Mouse (Mus musculus): ENCODE results near the gene Olfm2. TPM values are rescaled to one million over a fixed set of nuclear protein-coding genes. Genes with fewer than 3 reads are reported as not detected.
"Not testable (repeated sequence)": the region's sequence is repeated elsewhere in the genome, so short reads cannot be mapped to it uniquely, and the experiment has no call there.

Gene Olfm2
- total RNA-seq, 2 experiments from 2014 or later = 0.50 to 1.2 TPM

DNA sequence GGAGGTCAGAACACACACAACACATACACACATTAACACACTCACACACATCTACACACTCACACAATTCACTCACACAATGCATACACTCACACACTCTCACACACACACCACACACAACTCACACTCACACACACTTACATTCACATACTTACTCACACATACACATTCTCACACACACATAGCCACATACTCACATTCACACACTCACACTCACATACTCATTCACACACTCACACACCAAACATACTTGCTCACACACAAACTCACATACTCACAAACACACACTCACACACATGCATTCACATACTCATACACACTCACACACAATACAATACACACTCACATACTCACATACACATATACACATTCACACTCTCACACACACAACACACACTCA is 40.7 kb downstream of the Olfm2 start:
- DNase-seq = no peak
- intact Hi-C loops (cut with DNase I) = no loop called here

DNA sequence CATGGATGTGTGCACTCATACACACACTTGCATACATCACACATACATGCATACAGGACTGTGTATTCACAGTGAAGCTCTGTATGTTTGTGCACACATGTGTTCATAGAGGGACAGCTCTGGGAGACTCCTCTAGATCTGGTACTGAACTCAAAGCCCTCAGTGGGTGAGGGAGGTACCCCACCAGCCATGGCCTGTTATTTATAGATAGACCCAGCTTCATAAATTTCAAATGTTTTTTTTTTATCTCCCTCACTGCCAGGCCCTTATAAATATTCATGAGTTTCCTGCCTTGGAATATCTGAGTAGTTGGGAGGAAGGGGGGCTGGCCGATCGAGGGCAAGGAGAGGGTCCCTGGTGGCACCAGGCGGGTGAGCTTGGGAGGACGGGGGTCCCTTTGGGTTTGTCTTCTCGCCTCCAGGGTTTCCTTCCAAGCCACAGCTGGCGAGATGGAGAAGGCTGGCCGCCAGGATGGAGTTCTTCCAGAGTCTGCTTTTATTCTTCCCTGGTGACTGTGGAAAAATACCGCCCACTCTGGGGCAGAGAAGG is 42.2 kb downstream of the Olfm2 start:
- intact Hi-C loops (cut with DNase I) = no loop called here
- DNase-seq = peak in 1 of 2 experiments; percentile 43

DNA sequence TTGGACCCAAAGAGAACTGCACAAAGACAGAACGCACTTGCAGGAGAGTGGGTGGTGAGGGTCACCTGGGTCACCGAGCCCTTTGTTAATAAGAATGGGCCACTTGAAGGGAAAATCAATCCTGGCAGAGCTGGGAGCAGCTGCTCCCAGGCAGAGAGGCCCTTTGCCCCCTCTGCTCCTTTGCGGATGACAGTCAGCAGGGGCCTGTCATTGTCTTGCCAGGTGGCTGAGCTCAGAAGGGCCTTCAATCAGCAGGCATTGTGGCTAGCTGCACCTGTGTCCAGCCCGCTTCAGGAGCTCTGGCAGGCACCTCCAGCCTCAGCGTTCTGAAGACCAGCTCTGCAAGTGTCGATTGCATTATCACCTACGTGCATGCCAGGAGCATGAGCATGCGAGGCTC is 48.7 kb downstream of the Olfm2 start:
- no peak for DNase-seq
- intact Hi-C loops (cut with DNase I) = no loop called here

DNA sequence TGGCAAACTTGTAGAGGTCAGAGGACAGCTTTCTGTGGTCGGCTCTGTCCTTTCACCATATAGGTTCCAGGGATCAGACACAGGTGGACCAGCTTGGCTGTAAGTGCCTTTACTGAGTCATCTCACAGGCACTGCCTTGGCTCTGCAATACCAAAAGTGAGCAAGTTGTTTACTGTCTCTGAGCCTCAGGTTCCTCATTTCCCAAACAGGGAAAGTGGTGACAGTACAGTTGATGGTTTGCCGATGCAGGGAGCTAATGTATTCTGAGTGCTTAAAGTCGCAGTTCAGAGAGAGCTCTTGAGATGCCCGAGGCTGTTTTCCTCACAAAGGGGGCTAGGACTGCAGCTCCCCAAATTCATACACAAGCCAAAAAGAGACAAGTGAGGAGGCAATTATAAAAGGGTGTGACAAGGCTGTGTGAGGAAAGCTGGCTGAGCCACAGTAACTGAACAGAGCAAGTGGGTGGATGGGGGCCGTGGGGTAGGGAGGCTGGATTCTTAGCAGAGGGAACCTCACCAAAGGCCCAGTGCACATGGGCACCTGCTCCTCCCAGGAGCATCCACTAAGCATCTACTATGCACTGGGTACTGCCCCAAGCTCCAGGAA is 49.9 kb downstream of the Olfm2 start:
- DNase-seq = no peak
- intact Hi-C loops (cut with DNase I) = no loop called here

DNA sequence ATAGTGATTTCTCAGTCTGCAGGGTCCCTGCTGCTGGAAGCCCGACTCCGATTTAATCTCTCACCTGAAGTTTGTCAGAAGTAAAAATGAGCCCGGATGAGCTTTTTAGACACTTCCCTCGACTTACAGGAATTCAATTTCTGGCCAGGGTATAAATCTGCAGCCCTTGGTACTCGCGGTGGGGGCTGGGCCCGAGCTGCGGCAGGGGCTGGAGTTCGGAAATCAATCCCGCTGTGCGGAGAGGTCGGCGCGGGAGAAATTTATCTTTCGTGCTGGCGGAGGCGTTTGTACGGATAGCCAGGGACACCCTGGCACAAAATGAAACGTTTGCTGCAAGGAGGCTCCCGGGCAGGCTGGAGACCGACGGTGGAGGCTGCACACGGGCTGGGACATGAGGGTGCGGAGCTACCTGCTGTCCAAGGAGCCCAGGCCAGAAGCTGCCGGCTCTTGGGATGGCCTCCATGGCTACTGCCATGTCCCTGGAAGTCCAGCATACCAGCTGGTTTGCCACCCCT is 51.4 kb downstream of the Olfm2 start:
- no peak for DNase-seq
- intact Hi-C loops (cut with DNase I) = no loop called here

DNA sequence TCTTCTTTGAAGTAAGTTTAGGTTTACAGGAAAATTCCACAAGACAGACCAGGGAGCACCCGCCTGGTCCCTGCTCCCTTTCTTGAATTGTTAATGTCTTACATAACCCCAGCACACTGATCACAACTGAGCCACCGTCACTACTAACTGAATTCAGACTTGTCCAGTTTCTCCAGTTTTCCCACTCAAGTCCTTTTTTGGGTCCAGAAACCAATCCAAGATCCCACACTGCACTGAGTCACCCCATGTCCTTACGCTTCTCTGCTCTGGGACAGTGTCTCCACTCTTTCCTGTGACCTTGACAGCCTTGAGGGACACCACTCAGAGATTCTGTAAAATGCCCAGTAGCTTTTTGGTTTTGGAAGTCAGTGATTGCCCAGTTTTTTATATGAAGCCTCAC is 53.3 kb downstream of the Olfm2 start:
- no peak for DNase-seq
- intact Hi-C loops (cut with DNase I) = no loop called here

DNA sequence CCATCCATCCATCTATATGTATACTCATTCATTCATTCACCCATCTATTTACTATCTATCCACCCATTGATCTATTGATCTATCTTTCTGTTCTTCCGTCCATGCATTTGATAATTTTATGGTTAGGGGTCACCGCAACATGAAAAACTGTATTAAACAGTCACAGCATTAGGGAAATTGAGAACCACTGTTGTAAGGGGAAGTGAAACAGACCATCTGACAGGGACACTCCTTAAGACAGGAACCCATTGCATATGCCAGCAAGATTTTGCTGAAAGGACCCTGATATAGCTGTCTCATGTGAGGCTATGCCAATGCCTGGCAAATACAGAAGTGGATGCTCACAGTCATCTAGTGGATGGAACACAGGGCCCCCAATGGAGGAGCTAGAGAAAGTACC is 55.7 kb downstream of the Olfm2 start:
- DNase-seq; intact Hi-C loops (cut with DNase I): not testable (repeated sequence)

DNA sequence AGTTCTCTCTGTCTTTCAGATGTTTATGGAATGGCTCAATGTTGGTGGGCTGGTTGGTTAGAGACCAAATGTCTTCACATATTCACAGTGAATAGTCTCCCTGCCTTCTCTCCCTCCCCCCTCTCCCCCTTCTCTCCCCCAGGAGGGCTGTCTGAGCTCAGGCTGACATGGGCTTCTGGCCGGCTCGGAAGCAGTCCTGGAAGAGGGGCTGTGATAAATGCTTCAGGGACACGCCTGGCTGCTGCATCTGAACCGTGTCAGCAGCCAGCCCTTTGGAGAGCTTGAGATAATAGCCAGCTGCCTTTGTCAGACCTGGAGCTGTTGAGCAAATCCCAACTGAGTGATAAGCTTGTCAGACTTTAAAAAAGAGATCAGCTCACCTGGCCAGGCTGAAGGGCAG is 56.2 kb downstream of the Olfm2 start:
- intact Hi-C loops (cut with DNase I) = no loop called here
- peak; percentile 37 to 38 for DNase-seq

DNA sequence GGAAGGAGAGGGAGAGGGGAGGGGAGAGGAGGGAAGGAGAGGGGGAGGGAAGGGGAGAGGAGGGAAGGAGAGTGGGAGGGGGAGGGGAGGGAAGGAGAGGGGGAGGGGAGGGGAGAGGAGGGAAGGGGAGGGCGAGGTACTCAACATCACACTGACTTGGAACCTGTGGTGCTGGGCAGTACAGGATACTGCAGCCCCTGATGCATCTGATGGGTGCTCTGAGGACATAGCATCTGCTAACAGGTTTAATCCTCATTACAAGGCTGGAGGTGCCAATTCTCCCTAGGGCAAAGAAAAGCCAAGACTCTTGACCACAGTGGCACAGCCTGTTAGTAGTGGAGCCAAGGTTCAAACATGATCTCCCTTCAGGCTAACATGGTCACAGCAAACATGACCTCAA is 56.7 kb downstream of the Olfm2 start:
- DNase-seq = no peak
- intact Hi-C loops (cut with DNase I) = no loop called here

DNA sequence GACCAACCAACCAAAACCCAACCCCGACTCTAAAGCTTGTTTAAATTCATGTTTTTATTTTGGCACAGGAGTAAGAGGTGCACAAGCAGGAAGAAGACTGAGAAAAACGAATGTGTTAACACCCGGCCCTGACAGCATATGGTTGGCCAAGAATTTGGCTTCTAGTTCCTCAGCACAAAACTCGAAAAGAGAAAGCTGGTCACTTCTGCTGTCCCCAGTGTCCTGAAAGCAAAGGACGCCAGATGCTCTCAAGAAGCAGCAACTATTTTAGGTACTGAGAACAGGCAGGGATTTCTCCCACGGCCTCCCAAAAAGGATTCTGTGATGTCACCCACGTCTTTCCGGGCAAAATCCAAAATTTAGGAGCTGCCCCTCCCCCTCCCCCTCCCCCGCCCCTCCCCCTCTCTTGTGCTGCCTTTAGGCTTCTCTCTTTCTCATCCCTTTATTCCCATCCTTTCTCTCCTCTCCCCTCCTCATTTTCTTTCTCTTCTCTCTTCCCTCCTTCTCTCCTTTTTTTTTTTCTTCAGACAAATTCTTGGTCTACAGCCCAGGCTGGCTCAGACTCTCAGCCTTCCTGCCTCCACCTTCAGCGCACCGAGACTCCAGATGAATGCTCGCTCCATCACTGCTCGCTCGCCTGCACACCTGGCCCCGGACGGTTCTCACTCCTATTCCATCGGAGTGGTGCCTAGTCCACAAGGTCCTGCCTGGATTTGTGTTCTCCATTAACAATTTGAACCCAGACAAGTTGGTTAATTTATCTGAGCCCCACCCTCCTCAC is 60.9 kb downstream of the Olfm2 start:
- intact Hi-C loops (cut with DNase I) = no loop called here
- DNase-seq = peak; percentile 21 to 22

DNA sequence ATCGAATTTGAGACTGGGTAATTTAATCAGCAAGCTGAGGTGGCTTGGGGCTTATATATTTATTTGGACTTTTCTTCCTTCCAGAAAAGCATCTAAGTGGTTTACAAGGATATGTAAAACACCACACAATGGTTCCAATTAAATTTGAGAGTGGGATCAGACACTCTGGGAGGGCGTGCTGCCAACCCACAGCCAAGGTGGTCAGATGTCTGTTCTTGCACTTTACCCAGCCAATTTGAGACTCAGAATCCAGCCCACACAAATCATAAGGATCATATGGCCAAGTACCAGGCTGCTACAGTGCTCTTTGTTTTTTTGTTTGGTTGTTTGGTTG is 63.8 kb downstream of the Olfm2 start:
- DNase-seq = no peak
- intact Hi-C loops (cut with DNase I) = no loop called here

DNA sequence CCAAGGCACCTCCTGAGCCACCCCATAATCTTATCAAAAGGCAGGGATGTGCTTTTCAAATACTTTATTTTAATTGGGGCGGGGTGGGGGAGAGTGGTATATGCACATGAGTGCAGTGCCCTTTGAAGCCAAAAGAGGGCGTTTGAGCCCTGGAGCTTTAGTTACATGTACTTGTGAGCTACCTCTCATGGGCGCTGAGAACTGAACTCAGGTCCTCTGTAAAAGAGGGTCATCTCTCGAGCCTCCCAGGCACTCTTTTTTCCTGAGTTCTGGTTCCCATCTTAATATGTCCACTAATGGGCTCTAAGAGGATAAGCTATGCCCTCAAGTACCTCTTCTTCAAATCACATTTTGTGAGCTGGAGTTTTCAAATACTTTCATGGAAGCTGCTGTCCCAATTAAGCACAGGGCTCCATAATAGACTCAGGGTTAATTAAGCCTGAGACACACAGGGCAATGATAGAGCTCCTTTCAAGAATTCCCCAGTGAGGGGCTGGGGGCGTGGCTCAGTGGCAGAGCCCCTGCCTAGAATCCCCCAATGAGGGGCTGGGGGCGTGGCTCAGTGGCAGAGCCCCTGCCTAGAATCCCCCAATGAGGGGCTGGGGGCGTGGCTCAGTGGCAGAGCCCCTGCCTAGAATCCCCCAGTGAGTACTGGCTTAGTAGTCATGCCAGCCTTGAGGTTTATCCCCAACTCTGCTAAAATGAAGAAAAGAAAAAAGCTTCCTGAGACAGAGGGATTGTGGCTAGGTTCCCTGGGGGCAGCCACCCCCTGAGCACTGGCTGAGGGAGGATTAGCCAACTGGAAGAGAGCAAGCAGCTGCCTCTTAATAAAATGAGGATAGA is 64.4 kb downstream of the Olfm2 start:
- intact Hi-C loops (cut with DNase I) = no loop called here
- DNase-seq = no peak

DNA sequence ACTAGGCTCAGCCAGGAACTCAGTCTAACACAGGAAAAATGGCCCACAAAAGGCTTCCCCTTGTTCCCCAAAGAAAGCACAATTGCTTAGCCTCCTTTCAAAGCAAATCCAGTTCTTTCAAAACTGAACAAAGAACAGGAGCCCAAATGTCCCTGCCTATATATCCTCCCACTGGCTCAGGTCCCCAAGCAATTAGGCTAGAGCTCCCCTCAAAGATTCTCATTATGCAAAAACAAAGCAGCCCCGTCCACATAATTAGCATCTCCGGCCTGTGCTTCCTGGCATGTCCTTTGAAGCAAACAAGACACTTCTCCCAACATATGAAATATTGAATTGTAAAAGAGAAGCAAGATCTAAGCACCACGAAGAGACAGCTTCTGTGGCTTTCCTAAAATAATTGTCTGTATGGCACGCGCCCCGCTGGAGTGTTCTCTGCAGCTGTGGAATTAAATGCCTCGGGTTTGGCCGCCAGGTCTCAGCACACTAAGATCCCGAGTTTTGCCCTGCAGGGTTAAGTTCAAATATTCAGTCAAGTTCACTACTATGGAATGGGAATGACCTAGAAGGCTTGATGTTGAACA is 65.7 kb downstream of the Olfm2 start:
- intact Hi-C loops (cut with DNase I) = no loop called here

DNA sequence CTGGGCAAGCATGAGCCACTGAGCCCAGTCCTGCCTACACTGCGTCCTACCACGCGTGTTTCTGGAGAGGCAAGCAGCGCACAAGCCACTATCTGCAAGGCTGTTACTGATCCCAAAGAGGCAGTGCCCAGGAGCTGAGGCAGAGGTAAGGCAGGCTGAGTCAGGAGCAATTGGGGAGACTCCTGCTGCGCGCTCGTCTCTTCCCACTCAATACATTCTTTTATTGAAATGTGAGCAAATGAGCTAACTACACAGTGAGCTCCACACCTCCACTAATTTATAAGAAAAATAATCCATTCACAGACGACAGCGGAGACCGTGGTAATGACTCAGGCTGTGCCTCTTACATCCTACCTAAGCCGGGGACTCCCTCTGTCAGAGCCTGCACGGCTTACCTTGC is 68.3 kb downstream of the Olfm2 start:
- intact Hi-C loops (cut with DNase I) = no loop called here
- DNase-seq = no peak

More for the DNA sequence above, 65.7 kb downstream of the Olfm2 start:
- DNase-seq = no peak

DNA sequence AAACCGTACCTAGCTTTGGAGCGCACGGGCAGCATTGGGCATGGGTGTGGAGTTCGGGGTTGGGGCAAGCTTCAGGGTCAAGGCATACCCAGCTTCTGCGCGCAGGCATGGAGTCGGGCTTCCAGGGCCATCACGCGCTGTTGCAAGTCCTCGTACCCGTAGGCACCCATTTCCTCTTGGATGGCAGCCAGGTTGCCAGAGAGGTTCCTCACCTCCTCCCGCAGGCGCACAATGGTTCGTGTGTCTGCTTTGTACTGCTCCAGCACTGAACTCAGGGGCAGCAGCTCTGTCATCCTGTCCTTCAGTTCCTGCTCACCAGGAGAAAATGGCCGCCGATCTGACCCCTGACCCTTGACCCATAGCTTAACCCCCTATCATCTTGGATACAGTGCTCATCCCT is 74.1 kb downstream of the Olfm2 start:
- no peak for DNase-seq
- intact Hi-C loops (cut with DNase I) = no loop called here

DNA sequence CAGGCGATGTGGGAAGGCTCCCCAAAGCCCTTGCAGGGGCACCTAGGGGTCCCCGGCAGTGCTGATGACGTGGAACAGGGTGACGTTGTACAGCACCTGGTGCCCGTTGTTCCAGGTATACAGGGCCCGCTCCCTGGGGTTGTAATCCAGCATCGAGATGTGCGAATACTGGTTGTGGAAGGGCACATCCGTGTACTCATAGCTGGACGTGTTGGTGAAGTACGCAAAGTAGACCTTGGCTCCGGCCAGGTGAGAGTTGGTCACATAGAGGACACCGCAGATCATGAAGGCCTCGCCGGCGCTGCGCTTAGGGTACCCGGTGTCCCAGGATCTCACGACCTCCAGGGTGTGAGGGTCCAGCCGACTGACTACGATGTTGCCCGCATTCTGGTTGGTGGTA is 78.1 kb downstream of the Olfm2 start:
- intact Hi-C loops (cut with DNase I) = no loop called here
- no peak for DNase-seq

DNA sequence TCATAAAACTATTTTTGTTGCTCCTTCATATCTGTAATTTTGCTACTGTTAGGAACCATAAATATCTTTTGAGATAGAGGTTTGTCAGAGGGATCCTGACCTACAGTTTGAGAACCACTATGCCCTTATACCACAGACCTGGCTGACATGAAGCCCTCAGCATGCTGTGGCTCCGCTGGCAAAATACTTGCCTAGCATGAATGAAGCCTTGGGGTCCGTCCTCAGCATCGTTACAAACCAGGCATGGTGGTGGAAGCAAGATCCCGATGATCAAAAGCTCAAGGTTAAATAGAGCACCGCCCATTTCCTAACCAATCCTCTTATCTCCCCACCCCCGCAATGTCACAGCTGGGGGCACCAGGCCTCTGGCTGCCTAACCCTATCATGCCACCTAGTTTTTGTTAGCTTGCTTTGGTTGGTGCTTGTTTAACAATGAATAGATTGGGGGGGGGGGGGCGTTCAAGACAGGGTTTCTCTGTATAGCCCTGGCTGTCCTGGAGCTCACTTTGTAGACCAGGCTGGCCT is 79.6 kb downstream of the Olfm2 start:
- DNase-seq = no peak
- intact Hi-C loops (cut with DNase I) = no loop called here

DNA sequence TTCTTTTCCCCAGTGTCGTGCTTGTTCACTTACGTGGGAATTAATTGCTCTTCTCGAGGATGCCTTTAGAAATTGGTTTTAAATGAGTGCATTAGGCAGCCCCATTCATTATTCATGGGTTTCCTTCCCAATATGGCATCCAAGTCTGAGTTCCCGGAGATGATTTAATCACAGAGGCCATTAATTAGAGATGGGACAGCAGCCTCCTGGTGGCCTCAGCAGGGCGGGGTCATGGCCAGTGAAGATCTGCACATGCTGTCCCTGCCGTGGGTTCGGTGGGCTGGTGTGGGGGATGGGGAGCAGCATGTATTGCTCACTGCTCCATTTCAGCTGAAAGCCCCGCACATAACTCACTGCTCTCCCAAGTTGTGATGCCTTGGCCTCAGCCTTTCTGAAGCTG is 80.2 kb downstream of the Olfm2 start:
- intact Hi-C loops (cut with DNase I) = no loop called here
- DNase-seq = no peak

DNA sequence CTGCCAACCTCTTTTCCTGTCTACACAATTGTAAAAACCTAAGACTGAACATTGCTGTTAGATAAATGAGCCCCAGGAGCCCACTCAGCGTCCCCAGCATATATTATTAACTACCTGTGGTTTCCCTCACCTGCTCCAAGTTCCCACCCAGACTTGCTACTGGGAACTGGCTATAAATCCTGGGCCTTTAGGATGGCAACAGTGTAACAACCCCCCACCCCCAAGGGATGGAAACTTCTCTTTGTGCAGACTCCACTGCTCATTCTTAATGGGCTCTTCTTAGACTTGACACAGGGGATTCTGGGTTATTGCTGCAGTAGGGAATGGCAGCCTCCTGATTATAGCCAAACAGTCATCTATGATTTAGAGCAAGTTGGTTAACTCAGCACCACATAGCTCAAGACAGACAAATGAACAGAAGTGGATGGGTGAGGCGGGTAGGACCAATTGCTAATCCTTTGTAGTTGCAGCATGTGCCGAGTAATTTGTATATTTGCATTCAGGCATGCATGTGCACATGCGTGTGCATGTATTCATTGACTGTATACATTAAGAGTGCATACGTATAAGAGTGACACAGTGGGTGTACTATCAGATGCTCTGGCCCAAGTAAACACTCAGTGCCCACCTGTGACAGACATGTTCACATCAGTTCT is 81.0 kb downstream of the Olfm2 start:
- intact Hi-C loops (cut with DNase I) = loop anchor here (5.0 kb wide), 1 partner anchor 198 kb away; no protein-coding TSS in a partner anchor
- no peak for DNase-seq

DNA sequence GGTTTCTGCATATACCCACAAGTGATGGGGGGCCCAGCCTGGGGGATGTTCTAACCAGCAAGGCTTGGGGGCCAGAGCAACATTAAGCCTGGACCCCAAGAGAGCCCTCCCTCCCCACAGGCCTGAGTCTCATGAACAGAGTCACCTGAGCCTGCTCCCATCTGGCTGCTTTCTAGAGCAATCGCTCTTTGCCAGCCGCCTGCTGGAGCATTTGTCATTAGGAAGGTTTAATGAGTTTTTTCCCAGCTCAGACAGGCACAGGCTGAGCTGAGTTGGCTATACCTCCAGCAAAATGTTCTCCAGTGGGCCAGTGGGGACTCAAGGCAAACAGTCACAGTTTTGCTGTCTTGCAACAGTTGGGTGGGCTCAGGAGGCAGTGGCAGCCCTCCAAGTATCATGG is 81.8 kb downstream of the Olfm2 start:
- DNase-seq = no peak
- intact Hi-C loops (cut with DNase I) = loop anchor here (5.0 kb wide), 1 partner anchor 197 kb away; no protein-coding TSS in a partner anchor
